Mouse (Mus musculus) cerebellum, postnatal 36 days (tissue): Measurements from ENCODE around the gene 3110082I17Rik.

Experiments
- DNase-seq, 2 experiments: peaks; one replicate each; pipeline ENCODE4 v3.0.0; 2021 to 2022; ENCODE audit warnings: mixed read lengths in 2 of 2

The 3110082I17Rik gene

DNA sequence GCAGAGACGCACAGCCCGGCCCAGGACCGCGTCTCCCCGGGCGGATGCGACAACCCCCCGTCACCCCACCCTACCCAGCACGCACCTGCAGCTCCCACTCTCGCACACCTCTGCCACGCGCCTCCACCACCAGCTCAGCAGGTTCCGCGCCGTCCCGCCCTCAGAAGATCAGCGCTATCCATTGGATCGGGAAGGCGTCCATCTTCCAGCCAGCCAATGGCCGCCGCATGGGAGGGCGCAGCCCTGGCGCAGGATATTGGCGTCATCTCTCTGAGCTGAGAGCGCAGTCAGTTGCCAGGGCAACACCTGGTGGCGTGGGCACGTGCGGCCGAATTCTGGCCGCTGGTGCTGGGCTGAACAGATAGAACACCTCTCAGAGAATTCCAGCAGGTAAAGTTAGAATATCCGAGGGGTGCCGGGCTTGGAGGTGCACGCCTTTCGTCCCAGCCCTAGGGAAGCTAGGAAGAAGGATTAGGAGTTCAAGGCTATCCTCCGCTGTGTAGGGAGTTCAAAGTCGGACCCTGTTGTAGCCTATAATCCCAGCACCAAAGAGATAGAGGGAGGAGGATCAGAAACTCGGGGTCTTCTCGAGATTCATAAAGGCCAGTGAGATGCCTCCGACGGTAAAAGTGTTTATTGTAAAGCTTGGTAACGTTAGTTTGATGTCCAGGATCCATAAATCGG, at the start of gene 3110082I17Rik:
Gene 3110082I17Rik, minus strand, starts transcription at position 144 of the 684 bp plus-strand sequence.
- DNase-seq, result peak; percentile 99 to 100

GRCm38 (mm10) chr5:139506207-139506606, 45.9 kb upstream of the 3110082I17Rik start:
- DNase-seq, result no peak

GRCm38 (mm10) chr5:139505073-139505606, 44.8 kb upstream of the 3110082I17Rik start:
- peak; percentile 89 to 92 for DNase-seq

- DNase-seq, result no peak
These were observed 42.0 kb upstream of the 3110082I17Rik start for GRCm38 (mm10) chr5:139502281-139502680.

GRCm38 (mm10) chr5:139498791-139499190, 38.5 kb upstream of the 3110082I17Rik start:
- no peak for DNase-seq

GRCm38 (mm10) chr5:139496939-139497338, 36.6 kb upstream of the 3110082I17Rik start:
- DNase-seq, result no peak

- DNase-seq, result no peak
These were observed 34.8 kb upstream of the 3110082I17Rik start for GRCm38 (mm10) chr5:139495019-139495669.

DNA sequence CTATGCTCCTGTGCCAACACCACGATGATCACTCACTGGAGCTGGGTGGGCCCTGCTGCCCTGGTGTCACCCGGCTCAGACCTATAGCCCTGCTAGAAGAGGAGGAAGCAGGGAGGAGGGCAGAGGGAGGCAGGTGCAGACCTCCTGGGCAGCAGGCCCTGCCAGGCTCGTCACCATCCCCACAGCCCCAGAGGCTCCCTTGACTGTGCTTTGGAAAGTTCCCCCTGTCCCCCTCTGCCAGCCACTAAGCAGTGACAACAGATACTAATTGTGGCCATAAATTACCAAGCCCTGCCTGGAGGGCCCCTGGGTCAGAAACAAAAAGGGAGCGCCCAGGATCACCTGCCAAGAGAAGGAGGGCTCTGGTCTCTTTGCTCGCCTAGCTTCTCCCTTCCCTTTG, 33.4 kb upstream of the 3110082I17Rik start:
- DNase-seq, result no peak

DNA sequence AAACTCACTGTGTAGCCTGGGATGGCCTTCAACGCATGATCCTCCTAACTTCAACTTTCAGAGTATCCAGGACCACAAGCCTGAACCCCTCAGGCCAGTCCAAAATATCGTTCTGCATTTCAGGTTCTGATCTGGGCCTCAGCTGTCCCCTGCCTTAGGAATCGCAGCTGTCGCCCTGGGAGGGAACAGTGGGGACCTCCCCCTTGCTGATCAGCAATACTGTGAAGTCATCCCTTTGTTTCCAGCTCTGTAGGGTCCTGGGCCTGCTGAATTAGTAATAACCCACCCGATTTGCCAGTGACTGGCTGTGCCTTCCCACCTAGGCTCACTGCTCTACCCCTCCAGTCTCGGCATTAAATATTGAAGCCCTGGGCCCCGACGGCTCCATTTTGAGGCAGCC, 31.0 kb upstream of the 3110082I17Rik start:
- DNase-seq, result no peak

GRCm38 (mm10) chr5:139490131-139490530, 29.8 kb upstream of the 3110082I17Rik start:
- no peak for DNase-seq

DNA sequence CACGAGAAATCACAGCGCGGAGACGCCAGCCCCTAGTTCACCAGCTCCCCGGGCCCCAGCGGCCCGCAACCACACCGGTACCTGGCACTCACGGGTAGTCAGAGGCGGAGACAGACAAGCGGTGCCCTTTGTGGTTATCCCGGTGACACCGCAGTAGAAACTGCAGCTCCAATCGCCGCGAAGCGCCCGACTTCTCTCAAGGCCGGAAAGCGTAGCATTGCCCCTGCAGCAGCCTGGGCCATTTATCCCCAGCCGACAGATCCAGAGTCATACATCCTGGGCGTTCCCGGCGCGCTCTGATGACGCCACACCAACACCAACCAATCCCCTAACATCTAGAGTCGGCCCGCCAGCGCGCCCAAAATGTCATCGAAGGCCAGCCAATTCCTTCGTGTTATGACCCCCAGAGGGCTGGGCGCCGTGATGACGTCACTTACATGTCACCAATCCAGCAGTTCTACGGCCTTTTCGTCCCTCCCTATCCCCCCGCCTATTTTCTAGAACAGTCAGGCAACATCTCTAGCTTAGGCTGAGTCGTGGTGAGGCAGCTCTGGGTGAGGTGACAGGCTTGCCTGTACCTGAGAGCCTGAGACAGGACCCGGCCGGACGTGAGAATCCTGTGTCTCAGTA, 24.0 kb upstream of the 3110082I17Rik start, which contains the start of gene Zfand2a:
Gene Zfand2a, minus strand, starts transcription at position 365 of the 630 bp plus-strand sequence.
- DNase-seq, result peak; percentile 99 to 100

DNA sequence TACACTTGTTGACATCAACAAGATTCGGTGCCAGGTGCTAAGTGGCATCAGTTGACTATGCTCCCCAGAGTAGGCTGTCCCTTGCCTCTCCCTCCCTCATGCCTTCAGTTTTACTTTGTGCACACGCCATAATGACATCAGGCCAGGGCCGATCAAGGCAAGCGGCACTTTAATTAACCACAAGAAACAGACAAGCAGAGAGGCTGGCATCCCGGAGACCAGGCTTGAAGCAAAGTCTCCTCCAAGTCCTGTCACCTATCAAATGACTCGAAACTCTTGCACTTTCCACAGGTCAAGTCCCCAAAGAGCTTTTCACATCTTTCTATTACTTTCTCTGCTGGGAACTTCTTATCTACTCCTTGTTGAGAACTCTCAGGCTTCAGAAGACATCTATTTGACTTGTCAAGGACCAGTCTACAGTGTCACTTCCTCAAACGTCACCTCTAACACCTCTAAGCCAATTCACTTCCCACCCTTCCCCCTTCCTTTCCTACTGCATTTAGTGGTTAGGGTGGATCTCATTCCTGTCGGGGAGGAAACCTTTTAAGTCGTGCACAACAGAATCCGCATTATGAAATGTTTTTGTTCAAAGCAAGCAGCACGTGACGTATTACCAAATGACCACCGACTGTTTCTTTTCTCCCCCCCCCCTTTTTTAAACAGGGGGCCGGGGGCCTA, 23.0 kb upstream of the 3110082I17Rik start:
- no peak for DNase-seq

GRCm38 (mm10) chr5:139480406-139480805, 20.1 kb upstream of the 3110082I17Rik start:
- no peak for DNase-seq

- peak; percentile 32 to 46 for DNase-seq
These were observed 18.8 kb upstream of the 3110082I17Rik start for GRCm38 (mm10) chr5:139479088-139479487.

DNA sequence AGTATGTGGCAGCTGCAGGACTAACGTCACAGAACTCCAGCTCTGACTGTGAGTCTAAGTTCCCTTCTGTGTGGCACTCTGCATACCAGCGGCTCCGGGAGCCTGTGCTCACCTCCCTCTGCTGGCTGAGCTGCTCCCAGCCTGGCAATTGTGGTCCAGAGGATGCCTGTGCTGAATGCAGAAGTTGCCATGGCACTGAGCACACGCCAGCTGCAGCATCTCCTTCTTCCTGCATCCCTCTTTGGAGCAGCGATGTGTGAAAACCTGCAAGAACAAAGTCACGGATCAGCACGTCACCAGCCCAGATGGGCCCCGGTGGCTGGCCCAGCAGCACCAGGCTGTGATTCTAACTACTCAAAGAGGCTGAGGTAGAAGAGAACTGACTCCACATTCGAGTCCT, 14.4 kb upstream of the 3110082I17Rik start:
- no peak for DNase-seq

DNA sequence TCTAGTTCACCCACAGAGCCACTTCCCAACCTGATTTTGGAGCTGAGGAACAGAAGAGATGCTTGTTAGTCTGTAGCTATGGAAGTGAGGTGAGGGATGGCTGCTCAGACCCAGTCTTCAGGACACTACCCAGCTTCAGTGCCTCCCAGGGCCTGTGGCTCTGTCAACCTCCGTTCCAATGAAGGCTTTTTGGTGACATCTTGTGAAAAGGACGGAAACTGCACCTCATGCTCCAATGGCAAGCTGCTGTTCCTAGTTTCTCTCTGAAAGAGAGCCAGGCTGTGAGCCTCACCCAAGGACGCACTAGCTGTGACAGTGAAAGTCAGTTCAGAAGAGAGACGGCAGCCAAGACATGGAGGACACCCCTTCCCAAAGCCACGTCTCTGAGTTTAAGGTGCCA, 7.7 kb upstream of the 3110082I17Rik start:
- DNase-seq, result peak; percentile 48 to 49

GRCm38 (mm10) chr5:139466801-139467200, 6.5 kb upstream of the 3110082I17Rik start:
- DNase-seq, result no peak

DNA sequence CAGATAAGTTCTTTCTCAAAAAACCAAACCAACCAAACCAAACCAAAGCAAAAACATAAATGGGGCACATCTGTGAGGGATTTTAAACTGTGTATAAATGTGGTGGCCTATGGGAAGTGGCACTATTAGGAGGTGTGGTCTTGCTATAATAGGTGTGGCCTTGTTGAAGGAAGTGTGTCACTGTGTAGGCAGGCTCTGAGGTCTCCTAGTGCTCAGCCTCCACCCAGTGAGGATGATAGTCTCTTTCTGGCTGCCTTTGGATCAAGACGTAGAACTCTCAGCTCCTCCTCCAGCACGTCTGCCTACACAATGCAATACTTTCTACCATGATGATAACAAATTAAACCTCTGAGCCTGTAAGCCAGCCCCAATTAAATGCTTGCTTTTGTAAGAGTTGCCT, 6.0 kb upstream of the 3110082I17Rik start:
- no peak for DNase-seq

- DNase-seq, result no peak
These were observed 4.5 kb upstream of the 3110082I17Rik start for GRCm38 (mm10) chr5:139464874-139465273.

DNA sequence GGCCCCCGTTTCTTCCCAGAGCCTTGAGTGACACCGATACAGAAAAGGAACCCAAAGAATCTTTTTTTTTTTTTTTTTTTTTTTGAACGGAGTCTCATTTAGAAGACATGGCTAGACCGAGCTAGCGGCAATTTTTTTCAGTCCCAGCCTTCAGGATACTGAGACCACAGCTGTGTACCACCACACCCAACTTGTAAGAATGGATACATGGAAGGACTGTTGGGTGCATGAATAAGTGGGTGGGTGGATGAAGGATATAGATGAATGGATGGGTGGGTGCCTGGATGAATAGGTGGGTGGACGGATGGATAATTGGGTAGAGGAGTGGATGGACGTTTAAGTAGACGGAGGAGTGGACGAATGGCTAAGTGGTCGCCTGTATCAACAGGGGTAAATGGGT, 389 bp downstream of the 3110082I17Rik start:
- no peak for DNase-seq

- no peak for DNase-seq
These were observed 3.1 kb downstream of the 3110082I17Rik start for GRCm38 (mm10) chr5:139457241-139457640.

- DNase-seq, result no peak
These were observed 5.2 kb downstream of the 3110082I17Rik start for GRCm38 (mm10) chr5:139455166-139455565.

DNA sequence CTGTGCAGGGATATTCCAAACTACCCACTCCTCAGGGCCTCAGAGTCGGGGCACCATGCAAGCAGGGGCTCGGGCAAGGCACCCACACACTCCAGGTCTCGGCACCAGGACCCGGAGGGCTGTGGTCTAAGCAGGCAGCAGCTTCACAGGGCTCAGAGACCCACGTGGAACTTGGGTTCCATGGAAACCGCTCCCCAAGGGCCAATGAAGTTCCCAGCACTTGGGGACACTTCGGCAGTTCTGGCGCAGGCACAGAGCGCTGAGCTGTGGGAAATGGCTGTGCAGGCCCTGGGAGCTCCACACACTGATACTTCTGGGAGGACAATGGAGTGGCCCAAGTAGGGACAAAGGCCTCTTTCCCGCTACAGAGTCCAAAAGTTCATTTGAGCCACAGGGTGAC, 7.3 kb downstream of the 3110082I17Rik start:
- no peak for DNase-seq
